Mouse (Mus musculus): ENCODE results near the gene Gm21969.

DNA sequence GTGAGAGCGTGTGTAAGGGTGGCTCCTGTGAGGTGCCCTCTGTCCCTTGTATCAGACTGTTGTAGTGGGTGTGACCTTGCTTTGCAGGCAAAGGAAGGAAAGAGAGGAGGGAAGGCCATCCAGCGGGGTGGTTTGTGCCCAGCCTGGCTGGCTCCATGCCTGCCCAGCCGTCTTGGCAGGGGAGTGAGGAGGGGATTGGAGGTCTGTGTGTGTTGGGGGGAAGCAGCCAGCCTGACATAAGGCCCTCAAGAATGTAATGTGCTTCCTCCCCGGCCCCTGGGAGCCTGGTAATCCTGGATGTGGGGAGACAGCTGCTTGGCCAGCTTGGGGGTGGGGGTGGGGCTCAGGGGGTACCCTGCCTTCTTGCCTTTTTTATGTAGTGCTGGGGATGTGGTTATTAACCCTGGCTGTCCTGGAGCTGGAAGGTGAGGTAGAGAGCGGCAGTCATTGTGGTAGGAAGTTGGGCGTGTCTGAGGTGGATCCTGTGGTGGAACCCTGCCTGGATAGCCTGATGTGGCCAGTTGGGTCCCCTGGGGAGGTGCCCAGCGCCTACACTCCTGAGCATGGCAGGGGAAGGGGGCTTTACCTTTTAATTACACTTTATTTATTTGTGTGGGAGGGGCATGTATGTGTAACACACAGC, 86.8 kb downstream of the Gm21969 start:
- TF ChIP-seq POLR2A (IDR thresholded peaks at IDR 0.05; ENCODE audit: insufficient read depth, low read depth, low read length) (no peak), CTCF (IDR thresholded peaks at IDR 0.05; ENCODE audit: insufficient read depth, low read depth, low read length) (no peak)
